Mouse (Mus musculus) C2C12 (cell line): ENCODE data around the gene Stum. TPM values are rescaled to one million over a fixed set of nuclear protein-coding genes. Genes with fewer than 3 reads are reported as not detected.

ENCODE experiments used
- H3K27me3 ChIP-seq: one replicate; pipeline ENCODE4 v1.6.1; 2011; ENCODE audit not compliant: control insufficient read depth, insufficient read depth, insufficient read length
- H3K36me3 ChIP-seq: one replicate; pipeline ENCODE4 v1.6.1; 2011; ENCODE audit not compliant: control insufficient read depth, insufficient read depth
- H3K4me3 ChIP-seq: one replicate; pipeline ENCODE4 v1.5.1; 2011; ENCODE audit warnings: mild to moderate bottlenecking, control low read depth; ENCODE audit not compliant: poor library complexity, insufficient read depth, severe bottlenecking
- H3K79me2 ChIP-seq: one replicate; pipeline ENCODE4 v1.6.1; 2011; ENCODE audit not compliant: control insufficient read depth, insufficient read depth
- H3K79me3 ChIP-seq: one replicate; pipeline ENCODE4 v1.6.1; 2011; ENCODE audit warnings: low read depth, control low read depth
- H3ac ChIP-seq: one replicate; pipeline ENCODE3; 2011; ENCODE audit warnings: low read depth; ENCODE audit not compliant: control insufficient read depth, insufficient read length
- CEBPB ChIP-seq: IDR thresholded peaks from one replicate; pipeline ENCODE4 v1.6.1; 2011; ENCODE audit warnings: low read depth, mild to moderate bottlenecking, control low read depth, moderate library complexity
- CTCF ChIP-seq: IDR thresholded peaks from one replicate; pipeline ENCODE4 v1.5.1; 2011; ENCODE audit not compliant: control insufficient read depth, insufficient read depth, insufficient read length
- FOSL1 ChIP-seq: IDR thresholded peaks from one replicate; pipeline ENCODE4 v1.8.0; 2011; ENCODE audit warnings: mild to moderate bottlenecking, low read length; ENCODE audit not compliant: poor library complexity, insufficient read depth, severe bottlenecking
- MAX ChIP-seq: IDR thresholded peaks from one replicate; pipeline ENCODE4 v1.6.1; 2011; ENCODE audit warnings: mild to moderate bottlenecking, control low read depth
- MYOD1 ChIP-seq: IDR thresholded peaks from one replicate; pipeline ENCODE4 v1.6.1; 2011; ENCODE audit warnings: low read depth; ENCODE audit not compliant: control insufficient read depth, insufficient read length
- MYOG ChIP-seq: IDR thresholded peaks from one replicate; pipeline ENCODE4 v1.6.1; 2011; ENCODE audit not compliant: control insufficient read depth, insufficient read length; ENCODE audit errors: extremely low read depth
- USF1 ChIP-seq: IDR thresholded peaks from one replicate; pipeline ENCODE4 v1.6.1; 2011; ENCODE audit warnings: low read depth, mild to moderate bottlenecking, control low read depth, moderate library complexity
- polyA plus RNA-seq: library from polyadenylated mRNA; unstranded; fragments of >200 nt; fragmentation: generic; extraction: Trizol; gene quantifications from one replicate; pipeline ENCODE4 v1.2.1, GENCODE M21; 2012; ENCODE audit warnings: missing spikeins

Stum gene
- polyA plus RNA-seq, 1 experiment: not detected

DNA sequence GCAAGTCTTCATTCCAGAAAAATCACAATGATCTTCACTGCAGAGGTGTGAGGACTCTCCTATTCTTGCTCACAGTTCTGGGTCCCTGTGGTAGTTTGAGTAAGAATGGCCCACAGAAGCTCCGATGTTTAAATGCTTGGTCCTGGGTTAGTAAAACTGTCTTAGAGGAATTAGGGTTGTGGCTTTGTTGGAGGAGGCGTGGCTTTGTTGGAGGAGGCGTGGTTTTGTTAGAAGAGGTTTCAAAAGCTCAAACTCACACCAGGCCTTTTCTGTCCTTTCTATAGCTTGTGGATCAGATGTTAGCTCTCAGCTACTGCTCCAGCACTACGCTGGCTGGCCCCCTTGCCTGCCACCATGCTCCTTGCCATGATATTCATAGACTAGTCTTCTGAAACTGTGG is 27.6 kb upstream of the Stum start:
- Histone ChIP-seq H3K36me3 (no peaks in the 10 kb centered on the region), H3K4me3 (no peak overlapping the region), H3K79me2 (no peaks in the 10 kb centered on the region), H3ac (no peak overlapping the region), H3K79me3 (no peaks in the 10 kb centered on the region), H3K27me3 (no peaks in the 10 kb centered on the region)
- TF ChIP-seq MYOD1: no peak
- no peak for TF ChIP-seq CEBPB
- no peak for TF ChIP-seq CTCF
- TF ChIP-seq USF1: no peak
- TF ChIP-seq MAX: no peak
- no peak for TF ChIP-seq MYOG
- TF ChIP-seq FOSL1: no peak

DNA sequence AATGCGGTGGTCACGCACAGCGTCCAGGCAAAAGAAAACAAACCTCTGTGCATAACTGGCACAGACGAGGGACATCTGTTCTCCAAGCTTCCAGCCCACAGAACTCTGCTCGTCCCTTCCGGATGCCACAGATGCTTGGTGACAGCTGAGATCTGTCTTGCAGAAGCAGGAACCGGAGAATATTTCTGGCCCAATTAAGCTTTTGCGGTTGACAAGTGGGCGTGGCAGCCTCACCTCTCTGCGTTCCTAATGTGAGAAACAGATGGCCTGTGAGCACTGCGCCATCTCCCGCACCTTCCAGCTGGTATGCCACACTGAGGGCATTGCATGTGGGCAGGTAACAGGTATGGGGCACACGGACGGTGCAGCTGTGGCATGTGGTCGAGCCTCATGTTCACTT is 27.1 kb upstream of the Stum start:
- Histone ChIP-seq H3ac (no peak overlapping the region), H3K79me2 (no peaks in the 10 kb centered on the region), H3K4me3 (no peak overlapping the region), H3K27me3 (no peaks in the 10 kb centered on the region), H3K79me3 (no peaks in the 10 kb centered on the region), H3K36me3 (no peaks in the 10 kb centered on the region)
- TF ChIP-seq CTCF (no peak), MAX (no peak), CEBPB (no peak), MYOD1 (peak; percentile 30), USF1 (no peak), FOSL1 (no peak), MYOG (no peak)

DNA sequence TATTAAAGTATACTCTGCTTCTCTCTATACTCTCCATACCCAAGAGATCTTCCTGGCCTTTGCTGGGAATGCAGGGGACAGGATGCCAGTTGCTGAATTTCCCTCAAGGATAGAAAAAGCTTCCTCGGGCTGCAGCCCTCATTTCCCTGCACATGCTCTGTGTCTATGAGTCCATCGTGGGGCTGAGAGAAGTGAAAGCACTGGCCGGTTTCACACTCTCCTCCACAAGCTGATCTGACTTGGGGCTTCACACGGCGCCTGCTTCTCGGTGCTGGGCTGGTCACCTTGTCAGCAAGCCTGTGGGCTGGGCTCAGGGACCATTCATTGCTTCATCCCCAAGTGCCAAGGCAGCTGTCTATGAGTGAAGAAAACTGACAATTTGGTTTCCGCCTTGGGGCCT is 25.4 kb upstream of the Stum start:
- Histone ChIP-seq H3ac (no peak overlapping the region), H3K27me3 (peaks cover under 1% of the 10 kb centered on the region), H3K79me2 (no peaks in the 10 kb centered on the region), H3K79me3 (no peaks in the 10 kb centered on the region), H3K36me3 (no peaks in the 10 kb centered on the region), H3K4me3 (no peak overlapping the region)
- TF ChIP-seq FOSL1: no peak
- no peak for TF ChIP-seq CEBPB
- TF ChIP-seq CTCF: no peak
- no peak for TF ChIP-seq MYOG
- TF ChIP-seq MAX: no peak
- TF ChIP-seq USF1: no peak
- TF ChIP-seq MYOD1: no peak

DNA sequence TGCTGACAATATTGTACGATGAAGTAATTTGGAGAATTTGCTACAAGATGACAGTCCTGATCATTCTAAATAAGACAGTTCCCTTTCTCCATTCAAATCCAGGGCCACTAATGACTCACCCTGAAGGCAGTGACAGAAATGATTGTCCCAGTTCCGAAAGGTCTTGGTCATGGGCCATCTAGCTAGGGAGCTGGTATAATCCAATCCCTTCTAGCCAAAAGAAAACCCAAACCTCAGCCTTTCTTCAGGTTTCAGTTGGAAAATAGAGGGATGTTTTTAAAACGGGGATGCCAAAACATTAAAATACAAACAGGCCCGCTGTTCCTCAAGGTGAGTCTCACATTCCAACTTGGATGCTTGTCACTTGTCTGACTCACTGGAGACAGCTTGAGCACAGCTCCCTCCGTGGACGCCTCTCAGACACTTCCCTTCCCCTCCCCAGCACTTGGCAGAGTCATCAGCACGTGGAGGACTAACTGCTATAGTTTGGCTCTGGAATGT is 24.0 kb upstream of the Stum start:
- Histone ChIP-seq H3K79me2 (no peaks in the 10 kb centered on the region), H3K4me3 (no peak overlapping the region), H3K36me3 (no peaks in the 10 kb centered on the region), H3K27me3 (peaks cover 5% of the 10 kb centered on the region), H3K79me3 (no peaks in the 10 kb centered on the region), H3ac (no peak overlapping the region)
- TF ChIP-seq CTCF: no peak
- TF ChIP-seq MYOD1: no peak
- no peak for TF ChIP-seq FOSL1
- TF ChIP-seq CEBPB: no peak
- TF ChIP-seq MAX: no peak
- TF ChIP-seq USF1: no peak

DNA sequence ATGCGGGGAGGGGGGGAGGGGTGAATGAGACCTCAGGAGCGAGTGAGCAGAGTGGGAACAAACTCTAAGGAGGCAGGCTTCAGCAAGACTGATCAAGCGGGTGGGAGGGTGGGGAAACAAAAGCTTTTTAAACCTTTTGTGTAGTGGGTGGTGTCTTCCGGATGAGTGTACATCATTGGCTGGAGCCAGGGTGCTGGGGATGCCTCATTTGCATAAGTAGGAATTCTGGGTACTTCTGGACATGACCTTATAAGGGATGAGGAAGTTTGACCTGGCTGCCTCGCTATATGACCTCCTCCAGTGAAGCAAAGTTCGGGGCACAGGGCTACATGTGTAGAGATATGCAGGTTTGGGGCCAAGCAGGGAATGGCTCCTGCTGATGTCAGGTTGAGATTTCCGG is 23.0 kb upstream of the Stum start:
- Histone ChIP-seq H3K4me3 (no peak overlapping the region), H3K79me3 (no peaks in the 10 kb centered on the region), H3K79me2 (no peaks in the 10 kb centered on the region), H3K36me3 (no peaks in the 10 kb centered on the region), H3K27me3 (peaks cover 9% of the 10 kb centered on the region), H3ac (no peak overlapping the region)
- TF ChIP-seq MAX (no peak), CEBPB (no peak), MYOG (no peak), FOSL1 (no peak), CTCF (no peak), MYOD1 (no peak), USF1 (no peak)

DNA sequence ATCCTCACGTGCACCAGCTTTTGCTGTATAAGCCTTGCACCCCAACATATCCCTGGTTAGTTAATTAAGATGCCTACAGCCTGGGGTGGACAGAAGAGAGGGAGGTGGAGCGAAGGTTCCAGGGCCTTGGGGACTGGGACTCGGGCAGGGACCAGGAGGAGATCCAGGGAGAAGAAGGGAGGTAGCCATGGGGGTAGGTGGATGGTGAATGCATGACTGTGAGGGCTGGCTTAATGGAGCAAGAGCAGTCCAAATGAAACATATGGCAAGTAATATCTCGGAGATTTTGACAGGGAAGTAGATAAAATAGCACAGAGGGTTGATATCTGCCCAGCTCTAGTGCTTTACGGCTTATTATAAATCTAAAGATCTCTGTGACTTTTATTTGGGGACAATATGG is 21.6 kb upstream of the Stum start:
- no peak overlapping the region for H3K4me3 ChIP-seq
- no peaks in the 10 kb centered on the region for H3K36me3 ChIP-seq
- H3K27me3 ChIP-seq: peaks cover 9% of the 10 kb centered on the region
- H3K79me2 ChIP-seq: no peaks in the 10 kb centered on the region
- TF ChIP-seq MYOD1 (no peak), MAX (no peak), CTCF (no peak), USF1 (no peak), MYOG (no peak), FOSL1 (no peak), CEBPB (no peak)
- no peak overlapping the region for H3ac ChIP-seq
- H3K79me3 ChIP-seq: no peaks in the 10 kb centered on the region

DNA sequence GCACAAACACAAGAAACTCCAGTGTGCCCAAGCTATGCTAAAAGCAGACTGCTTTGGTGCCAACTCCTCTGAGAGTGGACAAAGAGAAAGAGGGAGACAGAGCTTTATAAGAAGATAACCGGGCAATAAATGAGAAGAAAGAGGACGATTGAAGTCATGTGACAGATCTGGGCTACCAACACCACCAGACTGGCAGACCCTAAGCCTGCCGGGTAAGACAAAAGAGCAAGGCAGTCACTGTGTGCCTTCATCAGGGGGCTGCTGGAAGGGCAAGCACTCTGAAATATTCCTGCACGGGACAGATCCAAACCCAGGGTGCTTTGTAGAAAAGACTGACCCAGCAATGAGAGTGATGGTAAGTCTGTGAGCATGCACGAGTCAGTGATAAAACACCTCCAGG is 20.2 kb upstream of the Stum start:
- no peak overlapping the region for H3ac ChIP-seq
- H3K79me3 ChIP-seq: no peaks in the 10 kb centered on the region
- H3K36me3 ChIP-seq: no peaks in the 10 kb centered on the region
- H3K79me2 ChIP-seq: no peaks in the 10 kb centered on the region
- no peak for TF ChIP-seq MYOG
- TF ChIP-seq CEBPB: no peak
- TF ChIP-seq MYOD1: no peak
- no peak for TF ChIP-seq FOSL1
- TF ChIP-seq MAX: no peak
- TF ChIP-seq USF1: no peak
- no peak for TF ChIP-seq CTCF
- peaks cover 15% of the 10 kb centered on the region for H3K27me3 ChIP-seq
- no peak overlapping the region for H3K4me3 ChIP-seq
